Mouse (Mus musculus) hindbrain, embryonic 10.5 days (tissue): Measurements from ENCODE around the gene Palm. TPM values are rescaled to one million over a fixed set of nuclear protein-coding genes. Genes with fewer than 3 reads are reported as not detected.

ENCODE experiments used
- DNase-seq: peaks from one replicate; pipeline ENCODE4 v3.0.0-alpha.2; 2017; ENCODE audit warnings: low spot score
- H3K27ac ChIP-seq: fragments of 300-500 bp; sonication (generic); 2 replicates; pipeline ENCODE4 v1.5.1; 2016; ENCODE audit warnings: mild to moderate bottlenecking, moderate library complexity
- H3K27me3 ChIP-seq: fragments of 300-500 bp; sonication (generic); 2 replicates; pipeline ENCODE4 v1.6.1; 2016; ENCODE audit warnings: mild to moderate bottlenecking; ENCODE audit not compliant: poor library complexity, insufficient read depth, severe bottlenecking
- H3K36me3 ChIP-seq: fragments of 300-500 bp; sonication (generic); 2 replicates; pipeline ENCODE4 v1.6.1; 2016; ENCODE audit warnings: mild to moderate bottlenecking, moderate library complexity
- H3K4me1 ChIP-seq: fragments of 300-500 bp; sonication (generic); replicated peaks from 2 replicates; pipeline ENCODE4 v1.6.1; 2016; ENCODE audit warnings: mild to moderate bottlenecking
- H3K4me3 ChIP-seq: fragments of 300-500 bp; sonication (generic); 2 replicates; pipeline ENCODE4 v1.5.1; 2016; ENCODE audit warnings: mild to moderate bottlenecking, moderate library complexity
- H3K9me3 ChIP-seq: fragments of 300-500 bp; sonication (generic); 2 replicates; pipeline ENCODE4 v1.6.1; 2016; ENCODE audit warnings: mild to moderate bottlenecking, moderate library complexity
- WGBS: fragments of 180-500 bp; shearing (Covaris S2); methylation state at CpG from one replicate; pipeline ENCODE4 v1.1.7; 2016; 5-methylcytosine and 5-hydroxymethylcytosine counted together
- polyA plus RNA-seq: library from polyadenylated mRNA; unstranded; fragments of >200 nt; fragmentation: Nextera tagmentation; extraction: Ambion mirVana; gene quantifications from 2 replicates; pipeline ENCODE4 v1.2.1, GENCODE M21; 2016

Gene Palm
- polyA plus RNA-seq, 1 experiment from 2014 or later = 175 TPM

DNA sequence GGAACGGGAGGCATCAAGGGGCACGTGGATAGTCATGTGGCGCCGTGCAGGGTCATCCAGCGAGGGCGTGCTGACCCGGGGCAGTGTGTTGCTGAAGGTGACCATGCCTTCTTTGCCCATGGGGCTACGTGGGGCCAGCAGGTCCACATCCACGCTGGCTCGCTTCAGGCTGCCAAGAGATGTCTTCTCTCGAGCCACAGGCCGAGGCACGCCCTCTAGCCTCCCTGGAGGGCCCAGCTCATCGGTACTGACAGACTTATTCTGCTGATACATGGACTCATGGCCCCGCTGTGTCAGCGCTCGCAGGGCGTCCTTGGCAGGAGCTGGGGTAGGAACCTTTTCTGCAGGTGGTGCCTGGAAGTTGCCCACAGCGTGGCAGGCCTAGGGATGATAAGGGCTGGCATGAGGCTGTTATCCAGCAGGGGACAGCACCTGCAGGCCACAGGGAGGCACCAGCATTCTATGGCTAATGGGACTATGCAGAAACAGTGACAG lies 72.5 kb downstream of the Palm start:
- 78% methylated on average over 19 of the region's 19 CpGs for WGBS
- H3K36me3 ChIP-seq = peaks cover 92% of the 10 kb centered on the region
- H3K27me3 ChIP-seq = no peaks in the 10 kb centered on the region
- H3K4me3 ChIP-seq = peak overlapping the region; percentile 18; the same call in 1 of the 2 replicates
- peaks cover 29% of the 10 kb centered on the region for H3K4me1 ChIP-seq
- H3K9me3 ChIP-seq = no peaks in the 10 kb centered on the region
- H3K27ac ChIP-seq = 0 out of 2 replicates have a peak overlapping the region, but pooled peaks have one; percentile 54
- DNase-seq = no peak

DNA sequence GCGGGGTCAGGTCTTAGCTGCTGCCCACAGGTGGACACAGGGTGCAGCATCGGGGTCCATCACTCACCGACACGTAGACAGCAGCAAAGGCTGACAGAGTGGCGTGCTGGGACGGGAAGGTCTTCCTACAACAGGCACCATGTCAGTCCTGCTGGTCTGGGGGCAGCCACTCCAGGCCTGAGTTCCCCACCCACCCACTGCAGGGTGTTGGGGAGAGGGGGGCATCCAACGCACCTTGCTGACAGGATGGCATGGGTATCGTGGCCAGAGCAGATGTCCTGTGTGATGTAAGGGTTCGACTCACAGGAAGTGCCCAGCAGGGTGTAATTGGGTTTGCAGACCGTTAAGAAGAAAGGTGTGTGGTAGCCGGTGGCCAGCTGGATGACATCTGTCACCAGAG lies 73.2 kb downstream of the Palm start:
- H3K36me3 ChIP-seq = peaks cover 92% of the 10 kb centered on the region
- H3K27me3 ChIP-seq = no peaks in the 10 kb centered on the region
- H3K9me3 ChIP-seq = no peaks in the 10 kb centered on the region
- 0 out of 2 replicates have a peak overlapping the region, but pooled peaks have one; percentile 1 for H3K4me3 ChIP-seq
- H3K27ac ChIP-seq = no peak overlapping the region
- DNase-seq = no peak
- 87% methylated on average over 11 of the region's 11 CpGs for WGBS
- H3K4me1 ChIP-seq = peaks cover 25% of the 10 kb centered on the region

Other genes with a start within 250 kb of the Palm start
- 70.0 and 77.2 TPM in 2 replicates for gene Mier2, start 238.4 kb upstream of the Palm start, polyA plus RNA-seq
- not detected in 2 replicates for gene Theg, start 206.2 kb upstream of the Palm start, polyA plus RNA-seq
- 0.02 and 0.07 TPM in 2 replicates for gene C2cd4c, start 179.5 kb upstream of the Palm start, polyA plus RNA-seq
- gene Shc2, start 155.7 kb upstream of the Palm start, polyA plus RNA-seq = 20.5 and 22.6 TPM in 2 replicates
- gene Odf3l2, start 147.8 kb upstream of the Palm start, polyA plus RNA-seq = not detected in 2 replicates
- 1.4 and 1.5 TPM in 2 replicates for gene Madcam1, start 129.0 kb upstream of the Palm start, polyA plus RNA-seq
- 66.0 and 76.6 TPM in 2 replicates for gene Tpgs1, start 124.2 kb upstream of the Palm start, polyA plus RNA-seq
- 243 and 244 TPM in 2 replicates for gene Cdc34, start 111.4 kb upstream of the Palm start, polyA plus RNA-seq
- 0.75 and 1.2 TPM in 2 replicates for gene Gzmm, start 104.6 kb upstream of the Palm start, polyA plus RNA-seq
- gene Bsg, start 89.1 kb upstream of the Palm start, polyA plus RNA-seq = 657 and 686 TPM in 2 replicates
- 0.08 and 0.11 TPM in 2 replicates for gene Hcn2, start 76.9 kb upstream of the Palm start, polyA plus RNA-seq
- gene Polrmt, start 47.0 kb upstream of the Palm start, polyA plus RNA-seq = 47.3 and 51.6 TPM in 2 replicates
- gene Fgf22, start 38.5 kb upstream of the Palm start, polyA plus RNA-seq = 0.12 and 0.55 TPM in 2 replicates
- gene Rnf126, start 26.6 kb upstream of the Palm start, polyA plus RNA-seq = 124 and 136 TPM in 2 replicates
- gene Fstl3, start 16.3 kb upstream of the Palm start, polyA plus RNA-seq = 1.7 and 1.8 TPM in 2 replicates
- 0.10 TPM in 1 of 2 replicates, not detected in the other for gene Prss57, start 2.6 kb upstream of the Palm start, polyA plus RNA-seq
- gene Misp, start 27.4 kb downstream of the Palm start, polyA plus RNA-seq = 1.0 and 2.4 TPM in 2 replicates
- gene Ptbp1, start 60.9 kb downstream of the Palm start, polyA plus RNA-seq = 288 and 338 TPM in 2 replicates
- gene Prtn3, start 80.9 kb downstream of the Palm start, polyA plus RNA-seq = 10.0 and 15.1 TPM in 2 replicates
- gene Plppr3, start 81.1 kb downstream of the Palm start, polyA plus RNA-seq = 122 and 205 TPM in 2 replicates
- gene Elane, start 92.7 kb downstream of the Palm start, polyA plus RNA-seq = not detected in 2 replicates
- not detected in 2 replicates for gene Cfd, start 97.3 kb downstream of the Palm start, polyA plus RNA-seq
- 68.3 and 77.3 TPM in 2 replicates for gene Med16, start 115.4 kb downstream of the Palm start, polyA plus RNA-seq
- 2.6 and 4.5 TPM in 2 replicates for gene Gm26602, start 117.3 kb downstream of the Palm start, polyA plus RNA-seq
- gene Kiss1r, start 123.4 kb downstream of the Palm start, polyA plus RNA-seq = 0.72 and 0.80 TPM in 2 replicates
- gene R3hdm4, start 127.6 kb downstream of the Palm start, polyA plus RNA-seq = 130 and 152 TPM in 2 replicates
- gene Arid3a, start 133.5 kb downstream of the Palm start, polyA plus RNA-seq = 11.1 and 15.0 TPM in 2 replicates
- gene Wdr18, start 166.6 kb downstream of the Palm start, polyA plus RNA-seq = 128 and 140 TPM in 2 replicates
- 0.35 TPM in 2 replicates for gene Grin3b, start 177.1 kb downstream of the Palm start, polyA plus RNA-seq
- 11.8 and 13.1 TPM in 2 replicates for gene Tmem259, start 190.8 kb downstream of the Palm start, polyA plus RNA-seq
- gene Cnn2, start 195.0 kb downstream of the Palm start, polyA plus RNA-seq = 201 and 223 TPM in 2 replicates
- gene Abca7, start 202.9 kb downstream of the Palm start, polyA plus RNA-seq = 4.4 and 6.0 TPM in 2 replicates
- 8.4 and 9.0 TPM in 2 replicates for gene Arhgap45, start 223.1 kb downstream of the Palm start, polyA plus RNA-seq
- gene Polr2e, start 246.2 kb downstream of the Palm start, polyA plus RNA-seq = 261 and 268 TPM in 2 replicates